Mouse (Mus musculus) mouse trophoblast stem cell (cell line): Measurements from ENCODE around the gene 1600002K03Rik.

Source experiments
- in situ Hi-C, 2 experiments: fragments of 300-500 bp; cut with MseI, MboI; formaldehyde crosslinking; loops; 2 replicates in 1 of 2; 3 replicates in 1 of 2; pipeline ENCODE4 v1.15.1; 2025

1600002K03Rik gene

GRCm38 (mm10) chr10:80141243-80141642 lies 31.5 kb upstream of the 1600002K03Rik start:
- in situ Hi-C loops, result no loop called here

- in situ Hi-C loops, result no loop called here
Measured at GRCm38 (mm10) chr10:80141786-80142529, 30.8 kb upstream of the 1600002K03Rik start.

DNA sequence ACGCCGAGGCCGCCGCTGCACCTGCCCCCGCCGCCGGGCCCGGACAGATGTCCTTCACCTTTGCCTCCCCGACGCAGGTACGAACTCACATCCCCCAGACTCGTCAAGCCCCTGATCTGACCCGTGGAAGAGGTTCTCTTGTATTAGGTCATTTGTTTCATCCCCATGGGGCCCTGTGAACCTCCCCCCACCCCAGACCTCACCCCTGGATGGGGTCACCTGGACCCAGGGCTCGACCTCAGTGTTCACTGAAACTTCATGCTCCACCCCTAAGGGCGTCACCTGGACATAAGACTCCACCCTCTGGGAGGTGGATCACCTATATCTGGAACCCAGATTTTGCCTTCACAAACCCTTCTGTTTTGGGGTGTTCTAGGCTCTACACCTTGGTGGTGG lies 30.2 kb upstream of the 1600002K03Rik start:
- in situ Hi-C loops, result no loop called here

DNA sequence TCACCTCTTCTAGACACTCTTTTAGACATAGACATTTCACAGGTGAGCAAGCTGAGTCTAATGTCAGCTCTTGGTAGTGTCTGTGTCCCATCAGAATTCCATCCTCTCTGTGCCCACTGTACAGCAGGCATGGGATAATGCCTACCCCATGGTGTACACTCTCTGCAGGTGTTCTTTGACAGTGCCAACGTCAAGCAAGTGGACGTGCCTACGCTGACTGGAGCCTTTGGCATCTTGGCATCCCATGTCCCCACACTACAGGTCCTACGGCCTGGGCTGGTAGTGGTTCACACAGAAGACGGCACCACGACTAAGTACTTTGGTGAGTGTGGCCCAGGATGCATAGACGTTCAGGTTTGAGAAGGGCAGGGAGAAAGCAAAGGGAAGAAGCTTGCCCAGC lies 29.1 kb upstream of the 1600002K03Rik start:
- in situ Hi-C loops, result no loop called here

- in situ Hi-C loops, result no loop called here
Measured at GRCm38 (mm10) chr10:80144159-80144558, 28.6 kb upstream of the 1600002K03Rik start.

- in situ Hi-C loops, result no loop called here
Measured at GRCm38 (mm10) chr10:80144864-80145838, 27.6 kb upstream of the 1600002K03Rik start.

DNA sequence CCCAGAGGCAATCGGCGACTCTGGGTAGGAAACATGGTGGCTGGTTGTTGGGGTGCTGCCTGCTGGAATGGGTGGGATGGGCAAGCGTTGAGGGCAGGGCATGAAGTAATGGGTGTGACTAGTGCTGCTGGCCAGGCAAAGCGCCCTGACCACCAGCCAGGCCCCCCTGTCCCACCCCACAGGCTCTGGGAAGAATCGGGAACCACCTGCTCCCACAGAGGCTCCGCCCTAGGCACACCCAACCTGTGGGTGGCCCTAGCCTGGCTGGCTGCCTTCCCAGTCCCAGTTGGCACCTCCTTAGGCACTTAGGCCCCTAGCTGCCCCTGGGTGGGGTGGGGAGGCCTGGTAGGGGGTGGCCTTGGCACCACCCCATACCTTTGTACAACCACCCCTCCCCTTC lies 26.8 kb upstream of the 1600002K03Rik start:
- in situ Hi-C loops, result no loop called here

DNA sequence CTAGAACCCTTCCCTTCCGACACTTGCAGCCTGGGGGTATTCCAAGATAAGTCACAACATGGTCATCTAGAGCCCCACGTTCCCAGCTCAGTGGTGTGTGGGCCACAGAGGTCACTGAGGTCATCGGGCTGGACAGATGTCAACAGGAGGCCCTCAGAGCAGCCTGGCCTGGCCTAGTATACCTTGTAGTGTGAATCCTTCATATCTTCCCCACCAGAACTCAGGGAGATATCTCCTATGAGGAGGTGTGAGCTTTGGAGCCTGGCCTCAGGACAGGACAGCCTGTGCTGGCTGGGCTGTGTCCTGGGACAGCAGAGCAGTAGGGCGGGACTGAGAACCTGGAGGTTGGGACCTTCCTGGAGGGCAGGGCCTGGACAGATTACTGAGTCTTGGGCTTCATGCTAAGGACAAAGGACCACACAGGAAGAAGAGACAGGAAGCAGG lies 26.2 kb upstream of the 1600002K03Rik start:
- in situ Hi-C loops, result no loop called here

DNA sequence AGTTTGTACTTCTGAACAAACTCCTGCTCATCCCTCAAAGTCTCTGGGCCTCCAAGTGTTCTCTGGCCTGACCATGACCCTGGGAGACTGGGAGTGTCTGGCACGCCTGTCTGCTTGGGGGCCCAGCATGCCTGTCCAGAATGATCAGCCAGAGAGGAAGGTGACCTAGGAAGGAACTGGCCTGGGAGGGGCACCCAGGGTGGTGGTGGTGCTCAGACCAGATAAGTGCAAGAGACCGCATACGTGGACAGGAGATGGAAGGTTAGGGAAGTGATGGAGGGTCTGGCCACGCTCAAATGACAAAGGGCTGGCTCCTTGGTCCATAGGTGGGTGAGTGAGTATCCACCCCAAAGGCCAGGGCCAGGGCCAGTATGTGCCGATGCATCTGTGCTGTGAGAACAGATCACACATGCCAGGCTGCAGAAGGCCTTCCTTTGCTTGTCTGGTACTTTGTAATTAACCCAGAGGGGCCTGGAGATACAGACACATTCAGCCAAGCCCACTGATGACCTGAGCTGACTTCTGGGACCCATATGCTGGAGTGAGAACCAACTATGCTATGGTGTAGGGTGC lies 25.5 kb upstream of the 1600002K03Rik start:
- in situ Hi-C loops, result no loop called here

DNA sequence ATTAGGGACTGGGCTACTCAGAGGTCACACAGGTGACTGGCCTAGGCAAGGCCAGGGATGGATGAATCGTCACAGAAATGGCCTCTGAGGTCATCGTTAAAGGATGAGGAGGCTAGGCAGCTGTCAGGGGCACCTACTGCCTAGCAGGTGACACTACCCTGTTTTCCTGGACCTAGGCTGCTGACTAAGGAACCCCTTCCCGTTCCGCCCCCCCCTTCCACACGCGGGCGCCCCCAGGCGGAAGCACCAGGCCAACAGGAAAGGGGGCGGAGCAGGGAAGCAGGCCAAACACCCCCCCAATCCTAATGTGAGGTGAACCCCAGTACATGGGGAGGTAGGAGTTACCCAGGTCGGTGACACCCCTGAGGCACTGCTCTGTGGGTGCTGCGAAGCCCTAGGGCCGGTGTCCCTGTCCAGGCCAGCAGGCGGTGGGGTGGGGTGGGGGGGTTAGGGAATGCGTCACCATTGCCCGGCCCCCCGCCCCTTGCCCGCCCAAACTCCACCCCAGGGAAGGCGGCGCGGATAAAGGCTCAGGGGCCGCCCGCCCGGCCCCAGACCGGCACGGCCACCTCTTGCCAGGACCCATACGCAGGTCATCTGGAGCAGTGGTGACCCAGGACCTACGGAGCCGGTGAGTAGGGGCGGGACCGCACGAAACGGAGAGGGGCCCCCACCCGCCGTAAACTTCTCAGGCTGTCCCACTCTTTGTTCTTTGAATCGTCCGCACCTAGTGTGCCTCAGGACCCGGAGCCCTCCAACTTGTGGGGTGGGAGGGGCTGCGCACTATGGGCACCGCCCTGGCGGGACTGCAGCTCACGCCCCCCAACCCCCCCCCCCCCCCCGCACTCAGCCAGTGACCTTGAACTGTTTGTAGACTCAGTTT lies 24.8 kb upstream of the 1600002K03Rik start, which contains the start of gene Midn:
Gene Midn, plus strand, starts transcription at position 554 of the 883 bp plus-strand sequence.
- in situ Hi-C loops, result no loop called here

DNA sequence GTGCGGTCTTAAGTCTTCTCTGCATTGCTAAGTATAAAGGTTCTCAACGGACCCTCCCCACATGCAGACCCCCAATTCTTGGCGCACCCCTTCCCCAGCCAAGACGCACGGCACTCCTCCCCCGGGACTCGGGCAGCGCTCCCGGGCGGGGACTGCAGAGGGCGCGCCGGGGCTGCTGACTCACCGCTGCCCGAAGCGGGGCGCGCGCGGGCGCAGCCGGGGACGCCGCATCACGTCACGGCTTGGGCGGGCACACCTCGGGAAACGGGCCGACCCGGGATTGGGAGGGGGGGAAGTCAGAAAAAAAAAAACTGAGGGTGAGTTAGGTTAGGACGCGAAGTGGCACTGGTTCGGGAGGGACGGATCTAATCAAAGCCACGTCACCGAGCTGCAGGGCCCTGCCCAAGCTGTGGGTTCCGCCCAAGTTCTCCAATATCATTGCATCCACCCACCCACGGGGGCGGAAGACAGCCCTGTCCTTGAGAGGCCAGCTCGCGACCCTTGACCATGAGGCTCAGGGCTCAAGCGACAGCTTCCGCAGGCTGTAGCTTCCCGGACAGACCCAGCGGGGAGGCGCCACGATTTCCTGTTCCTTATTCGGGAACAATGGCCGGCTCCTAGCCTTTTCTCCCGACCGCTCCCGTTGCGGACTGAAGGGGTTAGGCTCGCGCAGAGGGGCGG lies 24.0 kb upstream of the 1600002K03Rik start:
- in situ Hi-C loops, result no loop called here

DNA sequence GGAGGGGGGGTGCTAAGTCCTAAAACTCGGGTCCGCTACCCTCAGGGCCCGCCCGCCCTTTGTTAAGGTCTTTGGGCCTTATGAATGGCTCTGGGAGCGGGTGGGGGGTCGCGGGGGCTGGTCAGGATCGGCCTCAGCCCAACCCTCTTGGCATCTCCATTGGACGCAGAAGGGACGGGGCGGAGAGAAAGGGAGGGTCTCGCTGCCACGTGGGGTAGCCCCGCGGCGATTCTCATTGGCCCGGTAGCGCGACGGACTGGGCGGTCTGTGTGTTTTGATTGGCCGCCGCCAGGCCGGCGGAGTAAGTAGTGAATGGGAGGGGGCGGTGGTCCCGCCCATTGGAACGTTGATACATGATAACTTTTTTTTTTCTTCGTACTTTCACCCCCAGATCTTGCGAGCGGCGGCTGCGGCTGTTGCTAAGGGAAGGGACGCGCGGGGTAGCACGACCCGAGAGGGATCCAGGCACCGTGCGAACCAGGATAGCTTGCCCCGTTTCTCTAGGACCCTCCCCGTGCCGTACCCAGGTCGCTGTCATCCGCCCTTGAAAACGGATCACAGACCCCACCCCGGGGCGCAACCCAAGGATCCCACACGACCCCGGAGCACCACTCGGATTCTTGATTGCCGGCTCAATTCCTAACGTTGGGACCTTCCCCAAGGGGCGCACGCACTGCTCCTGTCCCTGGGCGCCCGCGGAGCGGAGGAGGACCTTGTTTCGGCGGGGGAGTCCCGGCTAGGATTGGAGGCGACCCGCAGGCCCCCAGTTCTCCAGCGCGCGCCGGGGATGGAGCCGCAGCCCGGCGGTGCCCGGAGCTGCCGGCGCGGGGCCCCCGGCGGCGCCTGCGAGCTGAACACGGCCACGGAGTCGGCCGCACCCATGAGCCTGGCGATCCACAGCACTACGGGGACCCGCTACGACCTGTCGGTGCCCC lies 23.2 kb upstream of the 1600002K03Rik start:
- in situ Hi-C loops, result no loop called here

DNA sequence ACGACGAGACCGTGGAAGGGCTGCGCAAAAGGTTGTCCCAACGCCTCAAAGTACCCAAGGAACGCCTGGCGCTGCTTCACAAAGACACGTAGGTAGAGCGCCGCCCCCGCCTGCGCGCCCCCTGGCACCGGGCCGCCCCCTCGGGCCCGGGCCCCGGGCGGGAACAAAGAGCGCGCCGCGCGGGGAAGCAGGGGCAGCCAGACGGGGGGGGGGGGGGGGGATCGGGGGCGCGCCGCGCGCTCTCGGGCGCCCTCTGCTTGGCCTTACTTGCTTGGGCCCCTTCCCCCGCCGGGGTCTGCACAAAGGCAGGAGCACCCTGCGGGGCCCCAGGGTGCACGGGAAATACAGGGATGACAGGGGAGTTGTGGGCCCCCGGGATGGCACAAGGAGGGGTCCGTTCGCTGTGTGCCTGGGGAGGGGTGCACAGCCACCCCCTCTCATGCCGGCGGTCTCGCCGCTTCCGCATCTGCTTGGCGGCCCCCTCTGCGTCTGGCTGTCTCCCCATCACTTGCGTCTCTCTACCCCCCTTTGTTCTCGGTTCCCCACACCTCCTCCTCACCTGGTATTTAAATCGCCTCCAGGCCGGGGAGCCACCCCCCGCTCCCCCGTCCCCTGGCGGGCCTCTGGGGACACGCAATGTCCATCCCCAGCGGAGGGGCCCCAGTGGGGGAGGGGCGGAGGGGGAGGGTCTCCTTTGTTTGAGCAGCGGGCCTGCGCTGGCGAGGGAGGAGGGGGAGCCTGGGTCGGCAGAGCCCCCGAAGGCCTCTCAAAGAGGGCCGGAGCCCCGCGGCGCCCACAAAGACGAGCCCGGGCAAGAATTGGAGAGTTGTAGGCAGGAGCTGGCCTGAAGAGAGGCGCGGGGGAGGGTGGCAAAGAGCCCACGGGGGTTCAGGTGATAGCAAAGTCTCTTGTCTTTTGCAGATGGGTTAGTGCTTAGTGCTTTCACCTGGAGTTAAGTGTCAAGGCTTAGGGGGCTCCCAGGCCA lies 22.2 kb upstream of the 1600002K03Rik start:
- in situ Hi-C loops, result no loop called here

DNA sequence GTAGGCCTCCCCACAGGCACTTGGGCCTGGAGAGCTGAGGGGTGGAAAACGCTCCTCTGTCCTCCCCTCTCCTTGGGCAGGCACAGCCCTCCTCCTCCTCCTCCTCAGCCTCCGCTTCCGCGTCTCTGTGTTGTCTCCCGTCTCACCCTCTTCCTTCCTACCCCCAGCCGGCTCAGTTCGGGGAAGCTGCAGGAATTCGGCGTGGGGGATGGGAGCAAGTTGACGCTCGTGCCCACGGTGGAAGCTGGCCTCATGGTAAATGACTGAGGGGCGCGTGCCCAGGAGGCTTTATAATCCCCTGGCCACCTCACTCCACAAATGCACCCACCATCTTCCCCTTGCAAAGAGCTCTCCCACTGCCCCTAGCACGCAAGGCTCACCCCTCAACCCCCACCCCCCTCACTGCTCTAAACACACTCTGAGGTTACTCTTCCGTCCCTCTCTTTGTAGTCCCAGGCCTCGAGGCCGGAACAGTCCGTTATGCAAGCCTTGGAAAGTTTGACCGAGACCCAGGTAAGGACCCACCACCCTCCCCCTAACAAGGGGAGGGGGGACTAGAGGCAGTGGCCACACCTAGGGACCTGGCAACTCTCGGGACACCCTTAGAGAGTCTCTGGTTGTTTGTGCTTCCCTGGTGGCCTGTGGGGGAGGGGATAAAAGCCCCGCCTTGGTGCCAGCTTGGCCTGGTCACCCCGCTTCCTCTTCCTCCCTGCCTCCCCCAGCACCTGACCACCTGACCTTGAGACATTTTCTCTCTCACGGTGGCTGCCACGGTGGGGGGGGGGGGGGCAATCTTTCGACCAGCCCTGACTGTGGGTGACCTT lies 21.3 kb upstream of the 1600002K03Rik start:
- in situ Hi-C loops, result no loop called here

GRCm38 (mm10) chr10:80152071-80152872 lies 20.5 kb upstream of the 1600002K03Rik start:
- in situ Hi-C loops, result no loop called here

DNA sequence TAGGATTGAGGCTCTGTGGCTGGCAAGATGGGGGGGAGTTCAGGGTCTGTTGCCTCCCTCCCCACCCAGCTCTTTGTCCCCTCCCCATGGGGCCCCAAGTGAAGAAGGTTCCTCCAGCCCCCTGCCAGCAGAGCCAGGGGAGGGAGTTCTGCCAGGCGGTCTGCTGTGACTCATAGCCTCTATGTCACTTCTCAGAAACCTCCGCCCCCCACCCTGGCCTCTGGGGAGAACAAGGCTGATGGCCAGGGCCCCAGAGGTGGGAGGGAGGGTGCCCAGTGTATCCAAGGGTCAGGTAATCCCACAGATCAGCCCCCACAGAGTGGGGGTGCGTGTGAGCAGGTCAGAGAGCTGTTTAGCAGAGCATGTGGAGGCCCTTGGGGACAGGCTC lies 19.9 kb upstream of the 1600002K03Rik start:
- in situ Hi-C loops, result no loop called here

DNA sequence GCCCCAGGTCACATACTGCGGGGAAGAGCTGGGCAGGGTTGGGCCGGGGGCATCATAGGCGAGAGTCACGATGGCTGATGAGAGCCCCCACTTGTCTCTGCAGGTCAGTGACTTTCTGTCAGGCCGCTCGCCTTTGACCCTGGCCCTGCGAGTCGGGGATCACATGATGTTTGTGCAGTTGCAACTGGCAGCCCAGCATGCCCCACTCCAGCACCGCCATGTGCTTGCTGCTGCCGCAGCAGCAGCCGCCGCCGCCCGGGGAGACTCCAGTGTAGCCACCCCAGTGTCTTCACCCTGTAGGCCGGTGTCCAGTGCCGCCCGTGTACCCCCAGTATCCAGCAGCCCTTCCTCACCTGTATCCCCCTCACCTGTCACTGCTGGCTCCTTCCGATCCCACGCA lies 19.0 kb upstream of the 1600002K03Rik start:
- in situ Hi-C loops, result no loop called here
